Mouse (Mus musculus) stomach, embryonic 14.5 days (tissue): ENCODE results near the gene Gm21885. TPM values are rescaled to one million over a fixed set of nuclear protein-coding genes. Genes with fewer than 3 reads are reported as not detected.
A peak's percentile ranks its signal among the peaks of the same experiment; 100 is the strongest.

ENCODE experiments used
- ATAC-seq: fragments of 200-750 bp; cut with Nextera tagmentation; 2 replicates; pipeline ENCODE4 v1.8.0; 2017; ENCODE audit warnings: low read depth, moderate TSS enrichment; ENCODE audit not compliant: insufficient number of reproducible peaks, insufficient read depth, low FRiP score
- H3K27ac ChIP-seq: fragments of 300-500 bp; sonication (generic); 2 replicates; pipeline ENCODE4 v1.5.1; 2014; ENCODE audit warnings: mild to moderate bottlenecking, low read length, moderate library complexity, mixed read lengths
- H3K27me3 ChIP-seq: fragments of 300-500 bp; sonication (generic); 2 replicates; pipeline ENCODE4 v1.6.1; 2014; ENCODE audit warnings: low read length, control low read depth, mixed read lengths; ENCODE audit not compliant: control insufficient read depth, insufficient read depth
- H3K36me3 ChIP-seq: fragments of 300-500 bp; sonication (generic); 2 replicates; pipeline ENCODE4 v1.6.1; 2014; ENCODE audit warnings: mild to moderate bottlenecking, control low read depth, low read length, moderate library complexity, mixed read lengths; ENCODE audit not compliant: control insufficient read depth, insufficient read depth
- H3K4me1 ChIP-seq: fragments of 300-500 bp; sonication (generic); 2 replicates; pipeline ENCODE4 v1.6.1; 2014; ENCODE audit warnings: low read length, control low read depth, mixed read lengths; ENCODE audit not compliant: control insufficient read depth, insufficient read depth
- H3K4me2 ChIP-seq: fragments of 300-500 bp; sonication (generic); replicated peaks from 2 replicates; pipeline ENCODE4 v1.6.1; 2014; ENCODE audit warnings: low read depth, low read length, control low read depth
- H3K4me3 ChIP-seq: fragments of 300-500 bp; sonication (generic); 2 replicates; pipeline ENCODE4 v1.5.1; 2014; ENCODE audit warnings: low read depth, low read length, control low read depth
- H3K9ac ChIP-seq: fragments of 300-500 bp; sonication (generic); replicated peaks from 2 replicates; pipeline ENCODE4 v1.6.1; 2014; ENCODE audit warnings: low read depth, mild to moderate bottlenecking, control low read depth, low read length, moderate library complexity, mixed read lengths
- H3K9me3 ChIP-seq: fragments of 300-500 bp; sonication (generic); 2 replicates; pipeline ENCODE4 v1.6.1; 2016; ENCODE audit warnings: low read depth, low read length, control low read depth; ENCODE audit not compliant: control insufficient read depth
- WGBS: fragments of 180-500 bp; shearing (Covaris S2); extraction: QIAGEN DNeasy Blood & Tissue Kit; methylation state at CpG from one replicate; pipeline ENCODE4 v1.1.7; 2014; 5-methylcytosine and 5-hydroxymethylcytosine counted together
- polyA plus RNA-seq: library from polyadenylated mRNA; unstranded; fragments of >200 nt; fragmentation: Nextera tagmentation; extraction: Ambion mirVana; gene quantifications from 2 replicates; pipeline ENCODE4 v1.2.1, GENCODE M21; 2014

Gene Gm21885
- polyA plus RNA-seq, 1 experiment from 2014 or later = 0.56 TPM

DNA sequence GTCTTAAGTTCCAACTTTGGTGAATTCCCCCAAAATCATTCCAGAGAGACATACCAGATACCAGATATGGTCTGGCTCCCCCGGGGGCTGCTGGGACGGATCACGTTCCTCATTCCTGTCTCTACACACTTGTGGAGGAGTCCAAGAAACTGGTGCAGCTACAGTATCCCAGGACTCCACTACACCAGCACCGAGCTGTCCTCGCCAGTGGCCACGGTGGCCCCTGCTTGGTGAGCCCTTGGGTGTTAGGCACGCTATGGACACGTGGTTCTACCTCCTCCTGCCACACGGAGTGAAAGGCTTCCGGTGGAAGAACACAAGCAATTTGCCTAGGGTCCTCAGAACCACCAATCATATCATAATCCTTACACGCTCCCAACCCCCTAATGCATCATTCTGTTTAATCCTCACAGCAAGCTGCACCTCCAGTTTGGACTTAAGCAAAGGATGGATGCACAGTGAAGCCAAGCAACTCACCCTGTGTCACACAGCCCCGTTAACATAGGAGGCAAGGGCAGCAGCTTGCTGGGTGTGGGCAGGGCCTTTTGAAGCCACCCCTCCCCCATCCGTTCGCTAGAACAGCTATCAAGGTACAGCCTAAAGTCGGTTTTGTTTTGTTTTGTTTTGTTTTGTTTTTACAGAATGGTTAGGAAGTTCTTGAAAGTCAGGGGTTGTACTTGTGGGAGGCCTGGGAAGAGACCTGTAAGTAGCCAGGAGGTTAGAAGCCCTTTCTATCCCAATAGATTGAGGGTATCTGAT, 38.1 kb upstream of the Gm21885 start:
- Histone ChIP-seq H3K4me2 (peak overlapping the region; percentile 58), H3K27me3 (no peaks in the 10 kb centered on the region), H3K36me3 (no peaks in the 10 kb centered on the region), H3K9me3 (no peaks in the 10 kb centered on the region), H3K4me1 (peaks cover 27% of the 10 kb centered on the region), H3K27ac (peak overlapping the region; percentile 71; the same call in 1 of the 2 replicates), H3K4me3 (peak overlapping the region; percentile 24), H3K9ac (no peak overlapping the region)
- 30% methylated on average over 15 of the region's 15 CpGs for WGBS
- no peak for ATAC-seq

DNA sequence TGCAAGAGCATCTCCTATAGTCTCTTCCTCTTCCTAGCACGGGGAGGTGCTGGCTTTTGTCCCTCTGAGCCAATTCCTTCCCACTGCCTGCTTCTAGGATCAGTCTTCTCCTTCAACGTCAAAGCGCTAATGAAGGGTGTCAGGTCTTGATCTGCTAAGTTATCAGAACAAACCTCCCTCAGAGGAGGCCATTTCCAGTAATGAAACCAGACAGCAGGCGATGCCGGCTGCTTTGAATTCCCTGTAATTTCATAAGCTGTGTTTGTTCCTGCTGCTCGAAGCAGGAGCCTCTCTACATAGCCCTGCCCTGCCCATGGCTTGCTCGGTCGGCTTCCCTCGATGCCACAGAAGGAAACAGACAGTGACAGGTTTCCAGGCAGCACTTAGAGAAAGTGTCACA, 37.3 kb upstream of the Gm21885 start:
- H3K36me3 ChIP-seq = no peaks in the 10 kb centered on the region
- no peak overlapping the region for H3K27ac ChIP-seq
- no peak overlapping the region for H3K4me2 ChIP-seq
- peaks cover 27% of the 10 kb centered on the region for H3K4me1 ChIP-seq
- WGBS = 69% methylated on average over 9 of the region's 9 CpGs
- H3K27me3 ChIP-seq = no peaks in the 10 kb centered on the region
- H3K9ac ChIP-seq = no peak overlapping the region
- ATAC-seq = no peak
- no peak overlapping the region for H3K4me3 ChIP-seq
- no peaks in the 10 kb centered on the region for H3K9me3 ChIP-seq

GRCm38 (mm10) chr11:94245955-94246788, 35.5 kb upstream of the Gm21885 start, which contains the start of gene Wfikkn2:
Gene Wfikkn2, minus strand, starts transcription at chr11:94246005.
- Histone ChIP-seq H3K4me3 (no peak within 1 kb of the TSS), H3K36me3 (no peaks in the 10 kb centered on the region), H3K4me2 (no peak within 1 kb of the TSS), H3K4me1 (peaks cover 27% of the 10 kb centered on the region), H3K27me3 (no peaks in the 10 kb centered on the region), H3K9ac (no peak within 1 kb of the TSS), H3K27ac (peak within 1 kb of the TSS; percentile 53; the same call in 1 of the 2 replicates), H3K9me3 (no peaks in the 10 kb centered on the region)
- ATAC-seq = peak; percentile 77
- WGBS = 48% methylated on average over 17 of the region's 17 CpGs

DNA sequence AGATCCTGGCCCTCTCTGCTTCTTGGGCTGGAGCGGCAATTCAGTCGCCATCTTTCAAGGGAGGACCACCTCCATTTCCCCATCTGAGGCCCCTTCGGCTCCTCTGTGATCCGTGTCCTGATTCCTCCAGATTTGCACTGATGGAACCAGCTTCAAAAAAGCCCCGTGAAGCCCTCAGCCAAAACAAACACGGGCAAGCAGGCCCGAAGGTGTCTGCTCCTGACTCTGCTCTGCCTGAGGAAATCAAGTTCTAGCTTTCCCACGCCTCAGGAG, 34.9 kb upstream of the Gm21885 start:
- no peaks in the 10 kb centered on the region for H3K27me3 ChIP-seq
- H3K36me3 ChIP-seq = no peaks in the 10 kb centered on the region
- H3K9ac ChIP-seq = no peak overlapping the region
- ATAC-seq = no peak
- 49% methylated on average over 8 of the region's 8 CpGs for WGBS
- no peak overlapping the region for H3K4me2 ChIP-seq
- H3K4me3 ChIP-seq = no peak overlapping the region
- no peaks in the 10 kb centered on the region for H3K9me3 ChIP-seq
- peaks cover 27% of the 10 kb centered on the region for H3K4me1 ChIP-seq
- H3K27ac ChIP-seq = peak overlapping the region; percentile 53; the same call in 1 of the 2 replicates

DNA sequence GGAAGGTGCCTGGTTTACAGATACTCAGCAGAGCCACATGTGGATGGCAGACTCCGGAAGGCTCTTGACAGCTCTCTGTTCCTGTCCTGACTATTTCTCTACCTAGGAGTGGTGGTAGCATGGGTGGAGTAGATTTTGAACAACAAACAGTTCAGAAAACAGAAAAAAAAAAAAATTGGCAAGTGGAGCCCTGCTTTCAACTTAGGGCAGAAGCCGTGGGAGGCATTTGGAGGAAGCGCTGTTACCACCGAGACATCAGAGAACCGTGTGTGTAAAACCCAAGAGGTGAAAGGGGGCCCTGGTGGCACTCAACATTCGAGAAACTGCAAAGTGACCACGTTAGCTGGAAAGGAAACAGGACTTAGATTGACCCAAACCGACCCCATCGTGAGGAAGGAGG, 28.5 kb upstream of the Gm21885 start:
- no peak overlapping the region for H3K4me2 ChIP-seq
- no peak for ATAC-seq
- no peaks in the 10 kb centered on the region for H3K9me3 ChIP-seq
- 0 out of 2 replicates have a peak, but pooled peaks cover 4% of the 10 kb centered on the region for H3K4me1 ChIP-seq
- no peak overlapping the region for H3K27ac ChIP-seq
- H3K27me3 ChIP-seq = no peaks in the 10 kb centered on the region
- H3K36me3 ChIP-seq = no peaks in the 10 kb centered on the region
- no peak overlapping the region for H3K9ac ChIP-seq
- 76% methylated on average over 9 of the region's 9 CpGs for WGBS
- H3K4me3 ChIP-seq = no peak overlapping the region

DNA sequence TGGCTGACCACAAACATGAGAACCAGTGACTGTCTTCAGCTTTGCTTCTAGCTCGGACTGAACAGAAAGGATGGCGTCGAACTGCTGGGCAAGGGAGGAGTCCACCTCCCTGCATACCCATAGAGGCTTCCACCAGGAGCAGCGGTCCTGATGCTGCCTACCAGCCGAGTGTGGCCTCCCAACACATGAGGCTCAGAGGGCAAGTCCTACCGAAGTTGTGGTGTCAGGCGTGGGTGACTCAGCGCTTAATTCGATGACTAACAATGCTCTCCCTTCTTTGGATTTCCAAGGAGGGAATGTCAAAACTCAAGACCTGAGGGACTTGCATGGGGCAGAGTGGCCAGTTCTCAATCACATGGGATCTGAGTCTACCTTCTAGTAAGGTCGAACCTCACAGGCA, 28.0 kb upstream of the Gm21885 start:
- Histone ChIP-seq H3K4me1 (0 out of 2 replicates have a peak, but pooled peaks cover 4% of the 10 kb centered on the region), H3K27me3 (no peaks in the 10 kb centered on the region), H3K27ac (no peak overlapping the region), H3K36me3 (no peaks in the 10 kb centered on the region), H3K4me2 (no peak overlapping the region), H3K9me3 (no peaks in the 10 kb centered on the region), H3K4me3 (no peak overlapping the region), H3K9ac (no peak overlapping the region)
- no peak for ATAC-seq
- WGBS = 87% methylated on average over 10 of the region's 10 CpGs

- H3K9ac ChIP-seq = no peak overlapping the region
- no peaks in the 10 kb centered on the region for H3K27me3 ChIP-seq
- no peak overlapping the region for H3K4me3 ChIP-seq
- ATAC-seq = no peak
- no peaks in the 10 kb centered on the region for H3K9me3 ChIP-seq
- 0 out of 2 replicates have a peak, but pooled peaks cover 4% of the 10 kb centered on the region for H3K4me1 ChIP-seq
- H3K27ac ChIP-seq = no peak overlapping the region
- 81% methylated on average over 5 of the region's 5 CpGs for WGBS
- H3K4me2 ChIP-seq = no peak overlapping the region
- no peaks in the 10 kb centered on the region for H3K36me3 ChIP-seq
Measured at GRCm38 (mm10) chr11:94255733-94256132, 25.9 kb upstream of the Gm21885 start.

DNA sequence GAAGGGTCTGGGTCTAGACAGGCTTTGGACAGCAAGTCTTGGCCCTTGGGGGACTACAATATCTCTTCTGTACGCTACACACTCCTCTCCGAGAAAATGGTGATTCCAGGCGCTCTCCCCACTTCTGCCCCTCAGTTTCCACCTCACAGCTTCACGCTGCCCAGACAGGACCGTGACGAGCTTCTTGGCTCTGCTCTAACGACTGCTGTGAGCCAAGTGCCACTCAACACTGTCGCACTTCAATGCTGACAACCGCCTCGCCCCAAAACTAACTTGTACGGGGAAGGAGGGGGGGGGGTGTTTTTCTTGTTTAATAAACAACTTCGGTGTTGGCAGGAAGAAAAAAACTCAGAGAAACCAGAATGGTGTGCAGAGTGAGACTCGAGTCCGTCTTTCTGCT, 23.7 kb upstream of the Gm21885 start:
- no peak for ATAC-seq
- no peaks in the 10 kb centered on the region for H3K9me3 ChIP-seq

More for the DNA sequence above, 23.7 kb upstream of the Gm21885 start:
- Histone ChIP-seq H3K4me1 (0 out of 2 replicates have a peak, but pooled peaks cover 4% of the 10 kb centered on the region), H3K36me3 (no peaks in the 10 kb centered on the region), H3K27me3 (no peaks in the 10 kb centered on the region), H3K4me3 (no peak overlapping the region), H3K4me2 (no peak overlapping the region), H3K9ac (no peak overlapping the region), H3K27ac (no peak overlapping the region)
- 73% methylated on average over 14 of the region's 14 CpGs for WGBS
